Mouse (Mus musculus) stomach, postnatal 0 days (tissue): Measurements from ENCODE around the gene Spred3.

Experiments
- CTCF ChIP-seq: IDR thresholded peaks from 2 replicates; pipeline ENCODE4 v1.5.1; 2016; ENCODE audit warnings: antibody characterized with exemption, low read depth, mild to moderate bottlenecking, moderate library complexity
- EP300 ChIP-seq: optimal IDR thresholded peaks from 2 replicates; pipeline ENCODE3; 2016; ENCODE audit warnings: antibody characterized with exemption

DNA sequence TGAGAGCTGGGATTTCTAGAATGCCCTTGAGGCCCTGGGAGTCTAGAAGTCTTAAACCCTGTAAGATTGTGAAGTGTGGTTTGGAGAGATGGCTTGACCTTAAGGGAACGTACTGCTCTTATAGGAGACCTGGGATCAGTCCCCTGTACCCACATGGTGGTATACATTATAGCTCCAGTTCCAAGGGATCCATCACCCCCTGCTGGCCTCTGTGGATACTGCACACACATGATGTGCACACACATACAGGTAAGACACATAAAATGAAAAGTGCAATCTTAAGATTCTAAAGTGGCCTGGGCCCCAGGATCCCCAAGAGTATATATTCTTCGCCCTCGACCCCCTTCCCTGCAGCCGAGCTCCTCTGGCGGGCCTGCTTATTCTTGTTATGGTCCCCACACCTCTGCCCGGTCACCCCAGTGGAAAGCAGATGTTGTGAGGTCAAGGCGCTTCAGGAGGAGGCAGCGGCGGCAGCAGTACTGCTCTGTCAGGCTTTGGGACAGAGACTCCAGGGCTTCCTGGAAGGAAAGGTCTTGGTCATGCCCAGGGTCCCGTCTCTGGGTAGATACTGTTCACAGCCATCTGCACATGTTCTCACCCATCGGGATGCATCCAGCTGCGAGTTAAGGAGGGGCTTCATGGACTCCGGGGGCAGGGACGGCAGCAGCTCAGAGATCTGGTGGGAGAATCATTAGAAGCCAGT lies 16.0 kb downstream of the Spred3 start:
- TF ChIP-seq CTCF (peak; percentile 38), EP300 (no peak)
